Comparison of ENCODE assay signal across 8 mouse cellular contexts in the genomic region with DNA sequence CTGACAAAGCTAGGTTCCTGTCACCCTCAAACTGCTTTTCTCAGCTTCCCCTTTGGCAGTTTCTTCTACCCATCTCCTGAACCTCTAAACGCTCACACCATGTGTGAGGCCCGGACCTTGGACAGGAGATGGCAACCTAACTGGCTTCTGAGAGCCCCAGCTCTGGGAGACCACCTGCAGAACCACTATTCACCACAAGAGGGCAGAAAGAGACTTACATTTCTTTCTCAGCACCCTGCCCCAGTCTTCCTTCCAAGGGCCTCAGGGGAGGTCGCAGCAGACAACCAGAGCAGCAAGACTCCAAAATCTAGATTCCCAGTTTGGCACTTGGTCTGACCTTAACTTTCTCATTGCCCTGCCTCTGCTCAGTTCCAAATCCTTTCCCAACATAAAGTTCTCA. TPM values are rescaled to one million over a fixed set of nuclear protein-coding genes. Genes with fewer than 3 reads are reported as not detected.
DNase-seq lines count a peak whose midpoint lies in the region; ATAC-seq and TF ChIP-seq lines count a peak whose summit lies in the region.

No protein-coding gene starts in this region.

- peak; percentile 56; the same call in 1 of the 2 replicates for ATAC-seq in neural tube, embryonic 14.5 days (ENCODE audit: low read depth)

- WGBS in liver, adult 2 months = 57% methylated on average over 3 of the region's 3 CpGs
- 25% methylated on average over 3 of the region's 3 CpGs for WGBS in neural tube, embryonic 14.5 days

- DNase-seq in A20 (ENCODE audit: low read depth, low spot score) (peak; percentile 81), R1 (ENCODE audit: low read depth, low spot score) (peak; percentile 86)
- DNase-seq in cerebellum, postnatal 25 days = peak; percentile 75 to 83
- DNase-seq in gastrocnemius, postnatal 14 days = peak; percentile 70
- DNase-seq in kidney, adult 8-10 months = peak; percentile 64 to 82
- DNase-seq in liver, adult 2 months (ENCODE audit: extremely low read depth, low read depth, low spot score) = no peak
- peak; percentile 80 for DNase-seq in thymus, postnatal 0 days (ENCODE audit: low spot score)

- no peak overlapping the region for H3K9ac ChIP-seq in liver, adult 2 months (ENCODE audit: low read depth, low read length)
- H3K9ac ChIP-seq in neural tube, embryonic 14.5 days (replicated peaks; ENCODE audit: low read depth, low read length) = no peak overlapping the region

- no peaks in the 10 kb centered on the region for H3K79me2 ChIP-seq in liver, adult 2 months (ENCODE audit: control insufficient read depth, insufficient read depth, low read length)

- H3K4me1 ChIP-seq in liver, adult 2 months (ENCODE audit: control insufficient read depth, insufficient read depth, low read length) = peaks cover 7% of the 10 kb centered on the region
- H3K4me1 ChIP-seq in neural tube, embryonic 14.5 days (ENCODE audit: control insufficient read depth, insufficient read depth, low read length) = no peaks in the 10 kb centered on the region

- H3K27me3 ChIP-seq in liver, adult 2 months (ENCODE audit: control insufficient read depth, insufficient read depth, low read length) = no peaks in the 10 kb centered on the region
- H3K27me3 ChIP-seq in neural tube, embryonic 14.5 days (ENCODE audit: control insufficient read depth, insufficient read depth, low read length) = no peaks in the 10 kb centered on the region

- TF ChIP-seq POLR2A in liver, adult 2 months (IDR thresholded peaks at IDR 0.05; ENCODE audit: extremely low read depth, insufficient read depth, low read length) = no peak

- intact Hi-C loops in gastrocnemius, postnatal 14 days (cut with DNase I; ENCODE audit: low total_unique reads) = no loop called here

- H3K36me3 ChIP-seq in liver, adult 2 months (ENCODE audit: control insufficient read depth, insufficient read depth, low read length) = peaks cover 66% of the 10 kb centered on the region
- peaks cover 74% of the 10 kb centered on the region for H3K36me3 ChIP-seq in neural tube, embryonic 14.5 days (ENCODE audit: control insufficient read depth, insufficient read depth, low read length)

- H3K4me3 ChIP-seq in liver, adult 2 months (ENCODE audit: insufficient read depth, low read depth, low read length) = no peak overlapping the region
- no peak overlapping the region for H3K4me3 ChIP-seq in neural tube, embryonic 14.5 days (ENCODE audit: low read depth, low read length)

- no peak overlapping the region for H3K4me2 ChIP-seq in neural tube, embryonic 14.5 days (ENCODE audit: low read depth, low read length)

- TF ChIP-seq CTCF in liver, adult 2 months (IDR thresholded peaks at IDR 0.05; ENCODE audit: low read depth, low read length) = peak; percentile 59

- no peaks in the 10 kb centered on the region for H3K9me3 ChIP-seq in neural tube, embryonic 14.5 days (ENCODE audit: control insufficient read depth, low read length)

- no peak overlapping the region for H3K27ac ChIP-seq in liver, adult 2 months (replicated peaks; ENCODE audit: insufficient read depth, low read depth, low read length)
- no peak overlapping the region for H3K27ac ChIP-seq in neural tube, embryonic 14.5 days (ENCODE audit: low read depth, low read length)

RNA-seq across cellular contexts. Expression of a gene that starts 35.1 kb away (rescaled TPM):
- total RNA-seq in gastrocnemius, postnatal 14 days (2021) = 1 to 10 TPM; 1.3 to 1.5 TPM
- not detected in 2 replicates for total RNA-seq in liver, adult 2 months (2014; rRNA removed)
- polyA plus RNA-seq in liver, adult 2 months (2012; rRNA removed) = 0.05 TPM in 1 of 2 replicates, not detected in the other
- polyA plus RNA-seq in neural tube, embryonic 14.5 days (2014; fragmentation: Nextera tagmentation; extraction: Ambion mirVana) = 80.1 and 80.4 TPM in 2 replicates
- 0.19 and 0.23 TPM in 2 replicates for polyA plus RNA-seq in thymus, postnatal 0 days (2015; fragmentation: Nextera tagmentation; extraction: Ambion mirVana)

RNA-seq across cellular contexts. Expression of a gene that starts 47.2 kb away (rescaled TPM):
- 10 to 100 TPM; 29.4 to 33.1 TPM for total RNA-seq in gastrocnemius, postnatal 14 days (2021)
- total RNA-seq in liver, adult 2 months (2014; rRNA removed) = 130 and 154 TPM in 2 replicates
- polyA plus RNA-seq in liver, adult 2 months (2012; rRNA removed) = 309 and 324 TPM in 2 replicates
- 44.9 and 46.8 TPM in 2 replicates for polyA plus RNA-seq in neural tube, embryonic 14.5 days (2014; fragmentation: Nextera tagmentation; extraction: Ambion mirVana)
- 102 and 118 TPM in 2 replicates for polyA plus RNA-seq in thymus, postnatal 0 days (2015; fragmentation: Nextera tagmentation; extraction: Ambion mirVana)

RNA-seq across cellular contexts. Expression of a gene that starts 51.5 kb away (rescaled TPM):
- 100 to 1,000 TPM in 1 of 2 experiments, 10 to 100 TPM in 1; 73.8 to 101 TPM for total RNA-seq in gastrocnemius, postnatal 14 days (2021)
- 193 and 278 TPM in 2 replicates for total RNA-seq in liver, adult 2 months (2014; rRNA removed)
- polyA plus RNA-seq in liver, adult 2 months (2012; rRNA removed) = 354 and 373 TPM in 2 replicates
- polyA plus RNA-seq in neural tube, embryonic 14.5 days (2014; fragmentation: Nextera tagmentation; extraction: Ambion mirVana) = 110 and 125 TPM in 2 replicates
- polyA plus RNA-seq in thymus, postnatal 0 days (2015; fragmentation: Nextera tagmentation; extraction: Ambion mirVana) = 8.0 and 8.6 TPM in 2 replicates

RNA-seq across cellular contexts. Expression of a gene that starts 54.7 kb away (rescaled TPM):
- total RNA-seq in gastrocnemius, postnatal 14 days (2021) = 10 to 100 TPM; 23.3 to 25.3 TPM
- 0.09 and 0.40 TPM in 2 replicates for total RNA-seq in liver, adult 2 months (2014; rRNA removed)
- polyA plus RNA-seq in liver, adult 2 months (2012; rRNA removed) = 4.0 and 4.4 TPM in 2 replicates
- polyA plus RNA-seq in neural tube, embryonic 14.5 days (2014; fragmentation: Nextera tagmentation; extraction: Ambion mirVana) = 9.7 and 13.5 TPM in 2 replicates
- 10.4 and 13.2 TPM in 2 replicates for polyA plus RNA-seq in thymus, postnatal 0 days (2015; fragmentation: Nextera tagmentation; extraction: Ambion mirVana)

Comparison
In these comparisons a context has a peak if more than half of its experiments do, and no peak if none do; other contexts are left out.
1. RNA of a gene that starts 35.1 kb away (polyA plus RNA-seq): 80.1 to 80.4 TPM in neural tube, embryonic 14.5 days; 0.19 to 0.23 TPM in thymus, postnatal 0 days and 0.05 TPM in liver, adult 2 months; every median in the first group is over 10 times any median in the second.
2. RNA of a gene that starts 51.5 kb away (polyA plus RNA-seq): 354 to 373 TPM in liver, adult 2 months and 110 to 125 TPM in neural tube, embryonic 14.5 days; 8.0 to 8.6 TPM in thymus, postnatal 0 days; every median in the first group is over 10 times any median in the second.